ENCODE assay signal across 8 mouse cellular contexts in genomic region chr4:129377601-129378390, GRCm38 (mm10). TPM values are rescaled to one million over a fixed set of nuclear protein-coding genes. Genes with fewer than 3 reads are reported as not detected.
A peak's percentile ranks its signal among the peaks of the same experiment; 100 is the strongest.
DNase-seq lines count a peak whose midpoint lies in the region; ATAC-seq and TF ChIP-seq lines count a peak whose summit lies in the region.

Gene Zbtb8a (minus strand): TSS chr4:129378116.

- peaks cover 3% of the 10 kb centered on the region; the same call in 1 of the 2 replicates for H3K79me2 ChIP-seq in macrophage (ENCODE audit: inconsistent target)

- ATAC-seq in frontal cortex, adult (ENCODE audit: low TSS enrichment), result peak; percentile 48; the same call in 1 of the 2 replicates
- peak; percentile 82 for ATAC-seq in hindbrain, embryonic 15.5 days (ENCODE audit: low FRiP score, low read depth)

- H3K9me3 ChIP-seq in hindbrain, embryonic 15.5 days, result no peaks in the 10 kb centered on the region

- TF ChIP-seq CTCF in left cerebral cortex, adult 2 months (IDR thresholded peaks at IDR 0.05), result no peak; the same call in none of the 2 replicates

- intact Hi-C loops in left cerebral cortex, adult 2 months (cut with DNase I), result no loop called here

- peak within 1 kb of the TSS; percentile 84 for H3K4me2 ChIP-seq in hindbrain, embryonic 15.5 days

- H3K36me3 ChIP-seq in hindbrain, embryonic 15.5 days, result no peaks in the 10 kb centered on the region
- no peaks in the 10 kb centered on the region for H3K36me3 ChIP-seq in macrophage (ENCODE audit: inconsistent target)

- DNase-seq in gastrocnemius, adult 18-20 months (ENCODE audit: low spot score), result peak; percentile 26
- no peak for DNase-seq in gastrocnemius, adult 8-10 months (ENCODE audit: low spot score in 2 of 2)
- peak; percentile 49 for DNase-seq in cerebellum, adult 9-10 months
- peak; percentile 34 to 35 for DNase-seq in left cerebral cortex, adult 2 months (ENCODE audit: extremely low spot score in 1 of 2, low spot score in 2 of 2)
- DNase-seq in right cerebral cortex, postnatal 4 days, result peak; percentile 57

- peaks cover 17% of the 10 kb centered on the region for H3K4me1 ChIP-seq in hindbrain, embryonic 15.5 days (replicated peaks)

- peaks cover 4% of the 10 kb centered on the region; the same call in 1 of the 2 replicates for H3K27me3 ChIP-seq in hindbrain, embryonic 15.5 days

- WGBS in hindbrain, embryonic 15.5 days, result 1% methylated on average over 52 of the region's 65 CpGs
- 2% methylated on average over 44 of the region's 65 CpGs for WGBS in macrophage (ENCODE audit: missing documents)

- H3K9ac ChIP-seq in hindbrain, embryonic 15.5 days, result peak within 1 kb of the TSS; percentile 87

- H3K27ac ChIP-seq in hindbrain, embryonic 15.5 days (replicated peaks), result peak within 1 kb of the TSS; percentile 91
- H3K27ac ChIP-seq in left cerebral cortex, adult 2 months, result peak within 1 kb of the TSS; percentile 83
- H3K27ac ChIP-seq in macrophage, result peak within 1 kb of the TSS; percentile 52

- peak within 1 kb of the TSS; percentile 93 for H3K4me3 ChIP-seq in hindbrain, embryonic 15.5 days
- H3K4me3 ChIP-seq in left cerebral cortex, adult 2 months, result peak within 1 kb of the TSS; percentile 68
- peak within 1 kb of the TSS; percentile 85 for H3K4me3 ChIP-seq in macrophage (ENCODE audit: inconsistent target)

RNA-seq across cellular contexts. Expression of gene Zbtb8a, which starts in this region (rescaled TPM):
- total RNA-seq in gastrocnemius, adult 18-20 months (2021), result under 1 TPM; 0.59 to 0.82 TPM
- total RNA-seq in gastrocnemius, adult 8-10 months (2022), result under 1 TPM; 0.48 to 0.79 (median 0.63) TPM
- polyA plus RNA-seq in hindbrain, embryonic 15.5 days (2015; fragmentation: Nextera tagmentation; extraction: Ambion mirVana), result 19.5 and 21.2 TPM in 2 replicates
- 1 to 10 TPM; 5.1 to 5.8 TPM for total RNA-seq in left cerebral cortex, adult 2 months (2021)
- 10 to 100 TPM in 1 of 26 experiments, 1 to 10 TPM in 18, under 1 TPM in 6, not detected in 1; 0.48 to 25.4 (median 2.1) TPM for total RNA-seq in macrophage (2018; cell fraction: chromatin; rRNA removed)
- 1 to 10 TPM in 25 of 26 experiments, under 1 TPM in 1; 0.61 to 8.0 (median 3.0) TPM for total RNA-seq in macrophage (2018; cell fraction: cytosol; rRNA removed)
- 10 to 100 TPM in 1 of 26 experiments, 1 to 10 TPM in 23, under 1 TPM in 2; 0.36 to 21.3 (median 2.9) TPM for total RNA-seq in macrophage (2018; cell fraction: nucleus; rRNA removed)
- 2.0 to 3.6 TPM (median 3.3 TPM) in 3 replicates for polyA plus RNA-seq in macrophage (2018)

Comparison
In these comparisons a context has a peak if more than half of its experiments do, and no peak if none do; other contexts are left out.
1. Peak in DNase-seq in gastrocnemius, adult 18-20 months; RNA of the gene not detected or under 1 TPM.
2. DNase-seq: peak in cerebellum, adult 9-10 months (single experiment), left cerebral cortex, adult 2 months (2 of 2) and right cerebral cortex, postnatal 4 days (single experiment); none in gastrocnemius, adult 8-10 months (0 of 2).
3. Peak in every context shown above with its lines, with median percentiles within 50 percentile points of each other: H3K27ac ChIP-seq and H3K4me3 ChIP-seq.